Mouse (Mus musculus): ENCODE data around the gene Snx11.

GRCm38 (mm10) chr11:96729462-96729861, 47.9 kb downstream of the Snx11 start:
- no peak; the same call in 1 of the 2 replicates for TF ChIP-seq CTCF (IDR thresholded peaks at IDR 0.05; ENCODE audit: borderline replicate concordance, extremely low read depth, insufficient read depth, insufficient read length)
- TF ChIP-seq POLR2A (IDR thresholded peaks at IDR 0.05; ENCODE audit: borderline replicate concordance, extremely low read depth, insufficient read depth, insufficient read length, poor library complexity, severe bottlenecking), result no peak
